Mouse (Mus musculus) heart, postnatal 14 days (tissue): Measurements from ENCODE around the gene Olfr1446. TPM values are rescaled to one million over a fixed set of nuclear protein-coding genes. Genes with fewer than 3 reads are reported as not detected.

Experiments
- DNase-seq, 2 experiments: peaks; one replicate each; pipeline ENCODE4 v3.0.0; 2021 to 2022
- intact Hi-C: fragments of 180-260 bp; cut with DNase I; formaldehyde crosslinking; loops from one replicate; pipeline ENCODE4 v1.15.1; 2025
- long read RNA-seq, 2 experiments: library from polyadenylated mRNA; stranded (forward); transcript quantifications; one replicate each; pipeline ENCODE4 v2.0.0; 2021
- total RNA-seq, 2 experiments: library from RNA; stranded (reverse); gene quantifications; 2 replicates each; pipeline ENCODE4 v1.2.3; 2021

Olfr1446 gene
- total RNA-seq: not detected
- long read RNA-seq, experiment 1: 0 reads
- long read RNA-seq, experiment 2: 0 reads

GRCm38 (mm10) chr19:12893424-12893823, at the start of gene Olfr1446:
Olfr1446 (minus strand) TSS chr19:12893524.
- DNase-seq: no peak
- intact Hi-C loops: no loop called here

GRCm38 (mm10) chr19:12930540-12930939, 37.2 kb upstream of the Olfr1446 start, which contains the start of gene Olfr1449:
Olfr1449 (plus strand) TSS chr19:12930840.
- intact Hi-C loops: no loop called here
- DNase-seq: no peak

GRCm38 (mm10) chr19:12924319-12924718, 31.0 kb upstream of the Olfr1446 start, which contains the start of gene Olfr1448:
Olfr1448 (minus strand) TSS chr19:12924419.
- no peak for DNase-seq
- intact Hi-C loops: no loop called here

- no peak for DNase-seq
- intact Hi-C loops: no loop called here
Measured at GRCm38 (mm10) chr19:12903643-12904042, 10.3 kb upstream of the Olfr1446 start, which contains the start of gene Olfr1447. Olfr1447 (minus strand) TSS chr19:12903743.

- DNase-seq: no peak
- intact Hi-C loops: no loop called here
Measured at GRCm38 (mm10) chr19:12883555-12883954, 9.8 kb downstream of the Olfr1446 start, which contains the start of gene Olfr1445. Olfr1445 (plus strand) TSS chr19:12883855.

- intact Hi-C loops: no loop called here
- no peak for DNase-seq
Measured at GRCm38 (mm10) chr19:12856983-12857382, 36.3 kb downstream of the Olfr1446 start, which contains the start of gene Olfr1444. Olfr1444 (plus strand) TSS chr19:12857283.

GRCm38 (mm10) chr19:12846382-12846781, 46.9 kb downstream of the Olfr1446 start, which contains the start of gene Gm5244:
Gm5244 (plus strand) TSS chr19:12846682.
- intact Hi-C loops: no loop called here

GRCm38 (mm10) chr19:12838507-12838906, 54.8 kb downstream of the Olfr1446 start:
- intact Hi-C loops: no loop called here
- no peak for DNase-seq

More at GRCm38 (mm10) chr19:12846382-12846781, 46.9 kb downstream of the Olfr1446 start, which contains the start of gene Gm5244:
- DNase-seq: no peak

Other genes with a start within 250 kb of the Olfr1446 start
- gene Olfr1442, start 223.1 kb downstream of the Olfr1446 start, total RNA-seq: not detected
- not detected for gene Olfr1443, start 215.4 kb downstream of the Olfr1446 start, total RNA-seq
- gene Keg1, start 197.7 kb downstream of the Olfr1446 start, total RNA-seq: not detected
- gene Cntf, start 127.9 kb downstream of the Olfr1446 start, total RNA-seq: 1 to 10 TPM; 1.6 to 2.0 TPM
- gene Zfp91, start 97.4 kb downstream of the Olfr1446 start, total RNA-seq: 10 to 100 TPM; 69.4 to 70.8 TPM
- 1 to 10 TPM; 1.1 to 1.3 TPM for gene Lpxn, start 97.3 kb downstream of the Olfr1446 start, total RNA-seq
- not detected for gene Gm5244, start 46.8 kb downstream of the Olfr1446 start, total RNA-seq
- not detected for gene Olfr1444, start 36.2 kb downstream of the Olfr1446 start, total RNA-seq
- gene Olfr1445, start 9.7 kb downstream of the Olfr1446 start, total RNA-seq: not detected
- gene Olfr1447, start 10.2 kb upstream of the Olfr1446 start, total RNA-seq: not detected
- gene Olfr1448, start 30.9 kb upstream of the Olfr1446 start, total RNA-seq: not detected
- not detected for gene Olfr1449, start 37.3 kb upstream of the Olfr1446 start, total RNA-seq
- not detected for gene Olfr1450, start 56.7 kb upstream of the Olfr1446 start, total RNA-seq
- not detected for gene Olfr1451, start 101.5 kb upstream of the Olfr1446 start, total RNA-seq
- not detected for gene Olfr1453, start 134.8 kb upstream of the Olfr1446 start, total RNA-seq
- not detected for gene Olfr1454, start 167.1 kb upstream of the Olfr1446 start, total RNA-seq
- gene Olfr1457, start 204.4 kb upstream of the Olfr1446 start, total RNA-seq: not detected
- not detected for gene Olfr1458, start 213.3 kb upstream of the Olfr1446 start, total RNA-seq